Mouse (Mus musculus) lung, postnatal 14 days (tissue): ENCODE results near the gene Eno3.
A peak's percentile ranks its signal among the peaks of the same experiment; 100 is the strongest.

Source experiments
- DNase-seq: peaks from one replicate; pipeline ENCODE4 v3.0.0; 2021

Gene Eno3

GRCm38 (mm10) chr11:70645461-70646258 lies 11.3 kb upstream of the Eno3 start:
- DNase-seq = no peak

DNA sequence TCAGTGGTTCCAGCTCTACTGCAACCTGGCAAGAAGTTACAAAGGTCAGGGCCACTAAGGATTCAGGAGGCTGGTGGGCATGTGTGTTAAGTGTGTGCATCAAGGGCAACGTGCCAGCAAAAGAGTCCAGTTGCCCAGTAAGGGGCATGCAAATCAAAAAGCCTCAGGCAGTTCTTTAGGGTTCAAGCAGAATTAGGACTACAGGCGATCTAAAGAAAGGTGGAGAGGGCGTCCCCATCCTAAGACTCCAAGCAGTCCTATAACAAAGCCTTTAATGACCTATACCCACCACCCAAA lies 10.8 kb upstream of the Eno3 start:
- no peak for DNase-seq

DNA sequence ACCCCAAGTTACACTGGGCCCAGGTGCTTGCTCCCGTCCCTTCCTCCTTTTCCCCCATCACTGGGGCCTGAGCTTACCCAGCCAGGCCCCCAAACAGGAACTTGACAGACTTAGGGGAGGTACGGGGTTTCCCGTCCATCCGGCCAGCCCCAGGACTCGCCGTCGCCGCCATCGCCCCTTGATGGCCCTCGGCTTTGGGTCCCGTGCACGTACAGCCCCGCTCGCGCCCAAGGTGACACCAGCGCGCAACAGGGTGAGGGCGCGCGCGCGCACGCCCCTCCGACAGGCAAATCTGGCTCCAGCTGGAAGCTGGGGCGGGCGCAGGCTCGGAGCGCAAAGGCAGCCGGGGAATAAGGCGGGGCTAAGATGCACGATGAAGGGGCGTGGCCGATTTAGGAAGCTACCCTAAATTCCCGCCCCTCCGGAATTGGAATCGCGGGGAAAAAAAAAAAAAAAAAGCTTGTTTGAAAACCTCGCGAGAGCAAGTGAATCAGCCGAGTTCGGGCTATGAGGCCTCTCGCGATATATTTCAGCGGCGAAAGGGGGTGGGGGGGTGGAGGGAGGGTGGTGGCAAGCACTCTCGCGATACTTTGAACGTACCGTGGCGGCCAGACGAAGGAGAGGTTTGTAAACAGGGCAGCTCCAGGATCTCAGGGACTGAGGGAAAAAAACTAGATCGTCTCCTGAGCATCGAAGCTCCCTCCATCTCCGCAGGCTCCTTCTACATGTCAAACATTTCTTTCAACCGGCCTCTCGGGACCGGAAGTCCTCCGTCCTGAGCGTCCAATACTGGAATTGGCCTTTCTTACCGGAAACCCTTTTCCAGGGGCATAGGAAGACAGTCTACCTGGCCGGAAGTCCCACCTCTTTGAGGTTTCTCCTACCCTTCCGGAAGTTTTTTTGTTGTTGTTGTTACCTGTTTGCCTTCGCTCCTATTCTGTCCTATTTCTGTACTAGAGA lies 10.0 kb upstream of the Eno3 start, which contains the start of the genes Rnf167 and Slc25a11:
Gene Rnf167, plus strand, starts transcription at position 545 of the 960 bp plus-strand sequence.
Gene Slc25a11, minus strand, starts transcription at position 789 of the 960 bp plus-strand sequence.
- DNase-seq = peak; percentile 97

GRCm38 (mm10) chr11:70647716-70648420 lies 9.1 kb upstream of the Eno3 start:
- DNase-seq = no peak

GRCm38 (mm10) chr11:70648512-70648911 lies 8.5 kb upstream of the Eno3 start:
- DNase-seq = no peak

- no peak for DNase-seq
Observed at GRCm38 (mm10) chr11:70649185-70649734, 7.7 kb upstream of the Eno3 start.

GRCm38 (mm10) chr11:70650322-70651175 lies 6.5 kb upstream of the Eno3 start:
- DNase-seq = no peak

GRCm38 (mm10) chr11:70651391-70651790 lies 5.6 kb upstream of the Eno3 start:
- no peak for DNase-seq

DNA sequence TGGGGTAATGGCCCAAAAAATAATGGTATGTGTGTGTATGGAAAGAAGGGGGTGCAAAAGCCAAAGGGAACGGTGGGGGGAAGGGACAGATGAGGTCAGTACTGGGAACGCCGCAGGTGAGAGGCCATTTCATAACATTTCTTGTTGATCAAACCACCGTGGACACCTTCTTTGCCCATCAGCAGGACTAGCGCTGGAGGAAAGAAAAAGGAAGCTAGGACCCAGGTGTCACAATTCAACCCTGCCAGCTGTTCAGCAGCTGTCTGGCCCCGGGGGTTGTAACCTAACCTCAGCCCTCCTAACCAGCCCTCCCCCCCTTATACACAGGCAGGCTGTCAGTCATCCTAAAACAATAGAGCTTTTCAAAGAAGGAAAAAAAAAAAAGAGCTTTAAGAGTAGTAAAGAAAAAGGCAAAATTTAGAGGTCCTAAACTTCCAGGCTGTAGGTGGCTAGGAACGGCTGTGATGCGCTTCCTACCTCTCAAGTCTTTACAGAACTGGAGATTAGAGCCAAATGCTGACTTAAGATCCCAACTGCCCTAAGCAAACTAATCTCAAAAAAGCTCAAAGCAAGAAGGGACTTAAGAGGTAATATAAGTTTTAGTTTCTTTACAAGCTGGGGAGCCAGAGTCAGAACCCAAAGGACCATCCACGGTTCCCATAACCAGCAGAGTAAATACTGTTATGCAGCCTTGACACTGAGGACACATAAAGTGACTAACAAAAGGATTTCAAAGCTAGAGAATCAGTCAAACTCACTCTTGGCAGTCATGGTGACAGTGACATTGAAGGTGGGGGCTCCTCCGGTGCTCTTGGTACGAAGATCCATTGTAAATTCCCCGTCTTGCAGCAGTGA lies 4.7 kb upstream of the Eno3 start:
- no peak for DNase-seq

DNA sequence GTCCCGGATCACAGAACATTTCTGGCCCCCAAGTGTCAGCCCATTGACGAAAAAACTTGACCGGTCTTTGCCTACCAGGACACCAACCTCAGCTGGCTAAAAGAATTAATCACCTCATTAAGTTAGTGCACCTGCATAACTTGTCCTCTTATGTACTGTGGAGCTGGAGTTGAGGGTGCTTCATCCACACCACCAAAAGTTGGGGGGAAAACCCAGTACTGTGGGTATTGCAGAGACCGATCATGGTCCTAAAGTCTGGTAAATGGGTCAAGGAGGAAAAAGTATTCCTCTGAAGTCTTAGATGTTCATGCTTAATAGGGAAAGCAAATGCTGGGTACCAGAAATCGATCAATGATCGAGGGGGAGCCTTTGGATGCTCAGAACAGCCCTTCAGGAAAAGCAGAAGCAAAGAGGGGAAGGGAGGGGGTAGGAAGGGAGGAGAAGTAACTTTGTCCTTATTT lies 4.1 kb upstream of the Eno3 start:
- no peak for DNase-seq

DNA sequence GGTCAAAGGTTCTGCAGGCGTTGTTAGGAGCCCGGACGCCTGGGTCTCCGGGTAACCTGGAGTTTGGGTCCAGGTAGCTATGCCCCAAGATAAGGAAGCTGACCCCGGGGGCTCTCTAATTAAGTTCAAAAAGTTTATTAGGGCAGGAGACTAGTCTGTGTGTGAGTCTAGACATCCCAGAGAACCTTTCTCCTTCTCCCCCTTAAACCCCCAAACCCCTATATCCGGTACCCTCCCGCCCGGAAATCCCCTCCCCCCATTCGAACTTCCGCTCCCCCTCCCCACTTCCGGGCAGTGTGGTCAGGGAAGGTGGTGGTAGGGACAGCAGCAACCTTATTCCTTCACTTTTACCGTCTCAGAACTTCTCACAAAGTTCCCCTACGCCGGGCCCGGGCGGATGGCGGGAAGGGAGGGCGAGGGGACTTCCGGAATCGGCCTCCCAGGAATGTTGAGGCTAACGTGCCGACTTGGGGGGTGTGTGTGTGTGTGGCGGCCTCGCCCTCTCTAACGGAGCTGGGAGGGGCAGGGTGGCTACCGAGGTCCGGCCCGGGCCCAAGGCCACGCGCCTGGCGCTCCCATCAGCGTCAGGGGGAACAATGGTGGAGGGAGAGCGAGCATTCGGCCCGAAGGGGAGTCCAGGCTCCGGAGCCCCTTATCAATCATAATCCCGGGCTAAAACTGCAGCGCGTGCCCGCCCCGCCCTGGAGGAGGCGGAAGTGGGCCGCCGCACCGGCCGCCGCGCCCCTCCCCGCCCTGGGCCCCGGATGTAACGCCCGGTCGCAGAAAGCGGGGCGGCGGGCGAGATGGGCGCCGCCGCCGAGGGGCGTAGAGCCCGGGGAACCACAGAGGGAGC lies 3.4 kb upstream of the Eno3 start:
- DNase-seq = peak; percentile 78

GRCm38 (mm10) chr11:70654198-70654922 lies 2.6 kb upstream of the Eno3 start, which contains the start of gene Pfn1:
Gene Pfn1 (minus strand): TSS chr11:70654644.
- DNase-seq = peak; percentile 81

- peak; percentile 85 for DNase-seq
Observed at GRCm38 (mm10) chr11:70654923-70655570, 2.0 kb upstream of the Eno3 start.

DNA sequence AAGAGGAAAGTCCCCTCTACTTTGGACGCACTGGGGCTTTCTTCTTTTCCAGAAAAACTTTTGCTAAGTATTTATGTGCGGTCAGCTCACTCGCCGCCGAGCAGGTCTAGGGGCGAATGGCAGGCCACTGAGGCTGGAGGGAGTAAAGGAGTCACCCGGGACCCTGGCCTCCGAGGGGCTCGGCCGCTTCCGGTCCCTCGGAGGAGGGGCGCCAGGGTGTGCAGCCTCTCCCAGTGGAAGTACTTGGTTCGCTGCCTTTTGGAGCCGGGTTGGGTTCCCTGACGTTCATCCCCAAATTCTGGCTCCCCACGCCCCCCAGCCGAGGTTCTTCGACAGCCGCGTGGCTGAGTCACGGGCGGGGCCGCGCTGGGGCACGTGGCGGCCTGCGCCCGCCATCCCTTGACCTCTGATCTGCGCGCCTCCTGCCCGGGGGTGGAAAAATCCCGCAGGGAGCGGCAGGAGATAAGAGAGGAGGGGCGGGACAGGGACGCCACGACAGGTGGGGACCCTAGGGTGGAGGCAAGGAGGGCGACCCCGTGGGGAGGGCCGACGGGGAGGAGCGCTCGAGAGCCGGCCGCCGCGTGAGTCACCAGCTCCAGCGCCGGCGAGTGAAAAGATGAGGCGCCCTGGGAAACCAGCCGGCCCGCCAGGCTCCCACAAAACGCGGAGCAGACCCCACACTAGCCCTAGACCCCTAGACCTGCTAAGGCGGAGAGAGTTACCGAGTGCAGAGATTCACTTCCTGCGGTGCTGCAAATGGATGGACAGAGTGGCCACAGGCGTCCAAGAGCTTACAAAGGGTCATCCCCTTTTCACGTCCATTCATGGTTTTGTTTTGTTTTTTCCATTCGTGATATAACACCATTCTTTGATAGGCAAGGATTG lies 1.2 kb upstream of the Eno3 start:
- peak; percentile 51 for DNase-seq

DNA sequence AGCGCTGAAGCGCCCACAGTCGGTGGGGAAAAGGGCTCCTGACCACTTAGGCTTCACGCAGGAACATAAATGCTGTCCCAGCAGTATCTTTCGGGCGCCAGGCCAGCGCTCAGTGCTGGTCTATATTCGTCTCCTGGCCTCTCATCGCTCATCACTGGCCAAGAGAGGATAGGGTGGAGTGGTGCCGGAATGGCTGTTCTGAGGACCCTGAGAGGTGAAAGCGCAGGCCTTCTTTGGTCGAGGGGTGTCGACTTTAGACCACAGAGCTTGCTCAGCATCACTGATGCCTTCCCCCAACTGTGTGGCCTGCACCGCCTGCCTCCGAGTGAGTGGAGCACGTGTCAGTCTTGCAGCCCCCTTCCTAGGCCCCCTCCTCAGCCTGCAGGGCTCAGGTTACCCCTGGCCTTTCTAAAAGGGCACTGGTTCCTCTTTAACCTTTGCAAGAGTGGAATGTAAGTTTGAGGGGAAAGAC lies 510 bp upstream of the Eno3 start:
- DNase-seq = no peak

DNA sequence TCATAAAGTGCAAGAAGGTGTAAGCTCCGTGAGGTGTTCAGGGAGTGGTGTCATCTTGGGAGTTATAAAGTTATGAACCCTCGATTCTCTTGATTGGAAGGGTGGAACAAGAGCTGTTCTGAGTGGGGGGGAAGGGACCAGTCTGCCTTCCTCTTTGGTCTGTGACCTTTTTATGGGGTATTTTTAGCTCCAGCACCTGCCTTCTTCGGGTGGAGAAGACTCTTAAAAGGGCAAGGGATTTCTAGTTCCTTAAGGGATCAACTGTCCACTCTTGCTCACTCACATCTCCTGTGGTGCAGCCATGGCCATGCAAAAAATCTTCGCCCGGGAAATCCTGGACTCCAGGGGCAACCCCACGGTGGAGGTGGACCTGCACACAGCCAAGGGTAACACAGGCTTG lies 571 bp downstream of the Eno3 start:
- no peak for DNase-seq

GRCm38 (mm10) chr11:70657991-70658390 lies 989 bp downstream of the Eno3 start:
- no peak for DNase-seq
